Mouse (Mus musculus): ENCODE measurements around the gene Fbxl19. TPM values are rescaled to one million over a fixed set of nuclear protein-coding genes. Genes with fewer than 3 reads are reported as not detected.

Gene Fbxl19
- total and polyA plus RNA-seq, 3 experiments: 22.4 to 31.7 (median 28.2) TPM

- TF ChIP-seq MAZ (IDR thresholded peaks at IDR 0.05; ENCODE audit: low read depth, low read length): 0 out of 2 replicates have a peak, but pooled peaks have one; percentile 43
- TF ChIP-seq USF2 (conservative IDR thresholded peaks at IDR 0.05; ENCODE audit: low read depth, low read length): peak; percentile 41; the same call in 1 of the 2 replicates
- peak; percentile 81 for TF ChIP-seq USF1 (IDR thresholded peaks at IDR 0.05; ENCODE audit: low read depth, low read length)
- peak; percentile 97 for TF ChIP-seq POLR2A (IDR thresholded peaks at IDR 0.05; ENCODE audit: low read depth, low read length)
Measured at GRCm38 (mm10) chr7:127769651-127770038, 25.3 kb downstream of the Fbxl19 start, which contains the start of gene Orai3 (continued).

GRCm38 (mm10) chr7:127770039-127770905 is 25.9 kb downstream of the Fbxl19 start:
- TF ChIP-seq ZC3H11A (IDR thresholded peaks at IDR 0.05; ENCODE audit: low read depth, low read length) (no peak), SMC3 (IDR thresholded peaks at IDR 0.05; ENCODE audit: low read depth, low read length) (no peak), MYC (IDR thresholded peaks at IDR 0.05; ENCODE audit: low read depth, low read length) (no peak; the same call in none of the 2 replicates), USF2 (conservative IDR thresholded peaks at IDR 0.05; ENCODE audit: low read depth, low read length) (no peak), MXI1 (IDR thresholded peaks at IDR 0.05; ENCODE audit: low read depth, low read length) (peak; percentile 73; the same call in 1 of the 2 replicates), ELF1 (IDR thresholded peaks at IDR 0.05; ENCODE audit: low read depth, low read length) (no peak), RAD21 (IDR thresholded peaks at IDR 0.05; ENCODE audit: low read depth, low read length) (no peak), POLR2A (IDR thresholded peaks at IDR 0.05; ENCODE audit: low read depth, low read length) (no peak; the same call in 1 of the 2 replicates), ZKSCAN1 (IDR thresholded peaks at IDR 0.05; ENCODE audit: borderline replicate concordance, low read depth, low read length) (no peak), ETS1 (conservative IDR thresholded peaks at IDR 0.05; ENCODE audit: low read depth, low read length) (no peak), MAX (IDR thresholded peaks at IDR 0.05; ENCODE audit: low read length) (peak; percentile 61), IRF4 (IDR thresholded peaks at IDR 0.05; ENCODE audit: low read depth, low read length) (0 out of 2 replicates have a peak, but pooled peaks have one; percentile 26), HCFC1 (IDR thresholded peaks at IDR 0.05; ENCODE audit: low read depth, low read length) (no peak), CHD1 (IDR thresholded peaks at IDR 0.05; ENCODE audit: low read depth, low read length) (0 out of 2 replicates have a peak, but pooled peaks have one; percentile 52), PAX5 (IDR thresholded peaks at IDR 0.05; ENCODE audit: low read length) (no peak), RCOR1 (conservative IDR thresholded peaks at IDR 0.05; ENCODE audit: low read depth, low read length) (no peak; the same call in 1 of the 2 replicates), MAZ (IDR thresholded peaks at IDR 0.05; ENCODE audit: low read depth, low read length) (no peak), USF1 (IDR thresholded peaks at IDR 0.05; ENCODE audit: low read depth, low read length) (no peak)
- dilution Hi-C loops (cut with MboI; ENCODE audit: extremely low pct_ligation_motif_present, extremely low pct_unique_long_range_greater_than_20kb, low sequenced_read_pairs): no loop called here
- H3K9ac ChIP-seq (ENCODE audit: insufficient read depth, low read depth): peak overlapping the region; percentile 72
- peak; percentile 45 for DNase-seq (ENCODE audit: extremely low read depth)
- H3K4me3 ChIP-seq (replicated peaks in 1 of 3; ENCODE audit: low read depth in 2 of 3, low read length in 2 of 3, poor library complexity in 1 of 3): peak overlapping the region; percentile 77 to 87 (median 78)
- no peaks in the 10 kb centered on the region for H3K27me3 ChIP-seq (replicated peaks)
- in situ Hi-C loops (cut with MboI; ENCODE audit: low pct_ligation_motif_present, low pct_unique_long_range_greater_than_20kb, low sequenced_read_pairs): loop anchor here (5.0 to 25.0 kb wide), 2 partner anchors 408 to 1053 kb away; no protein-coding TSS in a partner anchor
- peak overlapping the region; percentile 72 for H3K4me2 ChIP-seq (ENCODE audit: insufficient read depth, low read depth, poor library complexity, severe bottlenecking)
- H3K27ac ChIP-seq (ENCODE audit: insufficient read depth, low read depth): peak overlapping the region; percentile 65
- peaks cover 13 to 48% of the 10 kb centered on the region in 2 experiments for H3K36me3 ChIP-seq (replicated peaks in 1 of 2; ENCODE audit: control insufficient read depth in 1 of 2, insufficient read depth in 1 of 2, low read length in 1 of 2)
- H3K79me2 ChIP-seq (replicated peaks; ENCODE audit: control insufficient read depth, extremely low read depth, insufficient read depth, poor library complexity, severe bottlenecking): peaks cover 14% of the 10 kb centered on the region
- H3K9me3 ChIP-seq (replicated peaks; ENCODE audit: low read length): no peaks in the 10 kb centered on the region
- H3K4me1 ChIP-seq (ENCODE audit: control insufficient read depth in 1 of 2, insufficient read depth in 2 of 2): peaks cover 5 to 65% of the 10 kb centered on the region in 2 experiments

Data from CH12.LX (cell line).